Mouse (Mus musculus) CH12.LX (cell line): ENCODE results near the gene Pqlc2.

Experiments
- CTCF ChIP-seq, 2 experiments: IDR thresholded peaks in 1 of 2; conservative IDR thresholded peaks in 1 of 2; 2 replicates each; pipeline ENCODE4 v1.5.1; 2011 to 2012; ENCODE audit warnings: low read depth in 2 of 2, low read length in 2 of 2, improper control_type of control experiment in 1 of 2, inconsistent platforms in 1 of 2, mild to moderate bottlenecking in 1 of 2, moderate library complexity in 1 of 2
- ELF1 ChIP-seq: IDR thresholded peaks from 2 replicates; pipeline ENCODE4 v1.6.1; 2014; ENCODE audit warnings: low read depth, mild to moderate bottlenecking, inconsistent platforms, low read length, improper control_type of control experiment
- KAT2A ChIP-seq: IDR thresholded peaks from 2 replicates; pipeline ENCODE4 v1.6.1; 2012; ENCODE audit warnings: low read length, improper control_type of control experiment, inconsistent platforms; ENCODE audit not compliant: insufficient replicate concordance
- MAZ ChIP-seq: IDR thresholded peaks from 2 replicates; pipeline ENCODE4 v1.6.1; 2012; ENCODE audit warnings: low read depth, mild to moderate bottlenecking, inconsistent platforms, low read length, improper control_type of control experiment, moderate library complexity
- MEF2A ChIP-seq: IDR thresholded peaks from 2 replicates; pipeline ENCODE4 v1.6.1; 2014; ENCODE audit warnings: low read depth, mild to moderate bottlenecking, inconsistent platforms, low read length, improper control_type of control experiment, borderline replicate concordance
- POLR2A ChIP-seq: IDR thresholded peaks from 2 replicates; pipeline ENCODE4 v1.6.1; 2011; ENCODE audit warnings: low read depth, mild to moderate bottlenecking, improper control_type of control experiment, low read length
- POLR2AphosphoS2 ChIP-seq: IDR thresholded peaks from 2 replicates; pipeline ENCODE4 v1.6.1; 2011; ENCODE audit warnings: low read depth, low read length, improper control_type of control experiment

GRCm38 (mm10) chr4:139357211-139357610, 46.7 kb upstream of the Pqlc2 start:
- no peak for TF ChIP-seq CTCF (conservative IDR thresholded peaks at IDR 0.05 in 1 of 2, IDR thresholded peaks at IDR 0.05 in 1 of 2; ENCODE audit: low read depth in 2 of 2, low read length in 2 of 2)
- TF ChIP-seq POLR2A: no peak
- no peak for TF ChIP-seq POLR2AphosphoS2
- no peak for TF ChIP-seq ELF1
- TF ChIP-seq KAT2A: no peak
- TF ChIP-seq MEF2A: no peak
- no peak for TF ChIP-seq MAZ
